Mouse (Mus musculus) frontal cortex, postnatal 14 days (tissue): ENCODE measurements around the gene Sestd1.

Source experiments
- DNase-seq, 2 experiments: peaks; one replicate each; pipeline ENCODE4 v3.0.0; 2022; ENCODE audit warnings: low spot score in 2 of 2

The Sestd1 gene

GRCm38 (mm10) chr2:77133407-77133806 lies 147.0 kb downstream of the Sestd1 start:
- DNase-seq, result no peak
